Mouse (Mus musculus) stomach, embryonic 16.5 days (tissue): ENCODE measurements around the gene Ms4a6c. TPM values are rescaled to one million over a fixed set of nuclear protein-coding genes. Genes with fewer than 3 reads are reported as not detected.
"Not testable (repeated sequence)": the region's sequence is repeated elsewhere in the genome, so short reads cannot be mapped to it uniquely, and the experiment has no call there.

Experiments
- ATAC-seq: fragments of 200-750 bp; cut with Nextera tagmentation; 2 replicates; pipeline ENCODE4 v1.8.0; 2017; ENCODE audit warnings: moderate number of reproducible peaks, moderate TSS enrichment; ENCODE audit not compliant: insufficient read depth, low FRiP score
- H3K27ac ChIP-seq: fragments of 300-500 bp; sonication (generic); 2 replicates; pipeline ENCODE4 v1.5.1; 2014; ENCODE audit warnings: low read length
- H3K27me3 ChIP-seq: fragments of 300-500 bp; sonication (generic); 2 replicates; pipeline ENCODE4 v1.6.1; 2014; ENCODE audit warnings: low read length, control low read depth, mixed read lengths; ENCODE audit not compliant: control insufficient read depth, insufficient read depth
- H3K36me3 ChIP-seq: fragments of 300-500 bp; sonication (generic); 2 replicates; pipeline ENCODE4 v1.6.1; 2014; ENCODE audit warnings: low read length; ENCODE audit not compliant: control insufficient read depth, insufficient read depth
- H3K4me1 ChIP-seq: fragments of 300-500 bp; sonication (generic); 2 replicates; pipeline ENCODE4 v1.6.1; 2014; ENCODE audit warnings: low read length, control low read depth, mixed read lengths; ENCODE audit not compliant: control insufficient read depth, insufficient read depth
- H3K4me2 ChIP-seq: fragments of 300-500 bp; sonication (generic); 2 replicates; pipeline ENCODE4 v1.6.1; 2014; ENCODE audit warnings: low read depth, low read length, mixed read lengths
- H3K4me3 ChIP-seq: fragments of 300-500 bp; sonication (generic); replicated peaks from 2 replicates; pipeline ENCODE4 v1.5.1; 2014; ENCODE audit warnings: mild to moderate bottlenecking, low read length
- H3K9ac ChIP-seq: fragments of 300-500 bp; sonication (generic); 2 replicates; pipeline ENCODE4 v1.6.1; 2014; ENCODE audit warnings: low read length
- H3K9me3 ChIP-seq: fragments of 300-500 bp; sonication (generic); replicated peaks from 2 replicates; pipeline ENCODE4 v1.6.1; 2016; ENCODE audit warnings: low read length, control low read depth; ENCODE audit not compliant: control insufficient read depth
- WGBS: fragments of 180-500 bp; shearing (Covaris S2); extraction: QIAGEN DNeasy Blood & Tissue Kit; methylation state at CpG from one replicate; pipeline ENCODE4 v1.1.7; 2014; 5-methylcytosine and 5-hydroxymethylcytosine counted together
- polyA plus RNA-seq: library from polyadenylated mRNA; unstranded; fragments of >200 nt; fragmentation: Nextera tagmentation; extraction: Ambion mirVana; gene quantifications from 2 replicates; pipeline ENCODE4 v1.2.1, GENCODE M21; 2015

Ms4a6c gene
- polyA plus RNA-seq, 1 experiment from 2014 or later = 12.4 TPM

DNA sequence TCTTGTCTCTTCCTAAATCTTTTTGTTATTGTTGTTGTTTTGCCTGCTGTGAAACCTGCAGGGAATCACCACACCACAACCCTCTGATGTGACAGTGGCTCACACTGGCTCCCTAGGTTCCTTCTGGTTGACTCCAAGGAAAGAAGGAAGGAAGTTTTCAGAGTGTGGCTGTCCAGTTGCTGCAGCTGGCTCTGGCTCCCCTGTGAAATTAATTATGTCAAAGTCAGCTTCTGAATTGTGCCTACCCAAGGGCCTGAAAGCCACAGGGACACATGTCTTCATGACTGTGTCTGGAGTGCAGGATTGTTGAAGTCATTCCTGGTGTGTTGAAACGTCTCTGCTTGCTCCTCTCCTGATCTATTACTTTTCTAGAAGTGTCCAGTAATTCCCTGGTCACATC, 805 bp upstream of the Ms4a6c start:
- not testable (repeated sequence) for H3K4me1 ChIP-seq, H3K9me3 ChIP-seq, ATAC-seq, H3K36me3 ChIP-seq, H3K4me3 ChIP-seq, H3K4me2 ChIP-seq, H3K27ac ChIP-seq, H3K9ac ChIP-seq, H3K27me3 ChIP-seq
- 43% methylated on average over 1 of the region's 1 CpGs for WGBS

DNA sequence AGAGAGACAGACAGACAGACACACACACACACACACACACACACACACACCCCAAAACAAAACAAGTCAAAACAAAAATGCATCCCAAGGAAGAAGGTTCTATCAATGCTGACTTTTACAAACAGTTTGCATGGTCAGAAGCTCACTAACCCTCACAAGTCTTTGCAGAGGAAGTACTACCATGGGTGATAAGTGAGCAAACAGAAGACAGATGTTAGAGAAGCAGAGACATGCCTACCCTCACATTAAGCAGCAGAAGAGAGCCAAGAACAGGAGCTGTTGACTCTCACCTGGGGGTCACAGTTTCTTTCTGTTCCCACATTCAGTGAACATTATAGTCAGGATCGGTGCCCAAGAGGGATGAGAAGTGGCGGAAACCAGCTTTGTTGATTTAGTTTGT, 10.5 kb downstream of the Ms4a6c start:
- 79% methylated on average over 2 of the region's 2 CpGs for WGBS

DNA sequence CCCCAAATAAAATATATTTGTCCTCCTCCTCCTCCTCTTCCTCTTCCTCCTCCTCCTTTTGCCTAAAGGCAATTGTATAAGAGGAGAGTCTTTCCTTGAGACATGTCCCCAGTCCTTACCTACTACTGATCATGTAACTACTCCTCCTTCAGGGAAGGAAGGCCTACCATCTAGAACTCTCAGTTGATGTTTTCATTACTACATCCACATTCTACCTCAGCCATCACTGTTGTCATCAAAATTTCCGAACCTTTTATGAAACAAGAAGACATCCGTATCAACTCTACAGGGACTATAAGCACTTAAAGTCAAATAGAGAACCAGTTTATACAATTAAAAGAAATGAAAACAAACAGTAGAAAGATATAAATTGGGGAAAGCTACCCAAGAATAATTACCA, 13.5 kb downstream of the Ms4a6c start:
- ATAC-seq = no peak
- H3K4me2 ChIP-seq = no peak overlapping the region
- H3K4me3 ChIP-seq = no peak overlapping the region
- H3K36me3 ChIP-seq = no peaks in the 10 kb centered on the region
- 0 out of 2 replicates have a peak, but pooled peaks cover 2% of the 10 kb centered on the region for H3K4me1 ChIP-seq
- no peak overlapping the region for H3K9ac ChIP-seq
- no peaks in the 10 kb centered on the region for H3K27me3 ChIP-seq
- H3K27ac ChIP-seq = no peak overlapping the region
- WGBS = 77% methylated on average over 2 of the region's 2 CpGs
- no peaks in the 10 kb centered on the region for H3K9me3 ChIP-seq

More for the DNA sequence above, 10.5 kb downstream of the Ms4a6c start:
- H3K27me3 ChIP-seq = no peaks in the 10 kb centered on the region
- H3K4me3 ChIP-seq = no peak overlapping the region
- no peak overlapping the region for H3K4me2 ChIP-seq
- no peaks in the 10 kb centered on the region for H3K9me3 ChIP-seq
- H3K36me3 ChIP-seq = no peaks in the 10 kb centered on the region
- no peak for ATAC-seq
- H3K27ac ChIP-seq = no peak overlapping the region
- no peak overlapping the region for H3K9ac ChIP-seq
- 0 out of 2 replicates have a peak, but pooled peaks cover 2% of the 10 kb centered on the region for H3K4me1 ChIP-seq

DNA sequence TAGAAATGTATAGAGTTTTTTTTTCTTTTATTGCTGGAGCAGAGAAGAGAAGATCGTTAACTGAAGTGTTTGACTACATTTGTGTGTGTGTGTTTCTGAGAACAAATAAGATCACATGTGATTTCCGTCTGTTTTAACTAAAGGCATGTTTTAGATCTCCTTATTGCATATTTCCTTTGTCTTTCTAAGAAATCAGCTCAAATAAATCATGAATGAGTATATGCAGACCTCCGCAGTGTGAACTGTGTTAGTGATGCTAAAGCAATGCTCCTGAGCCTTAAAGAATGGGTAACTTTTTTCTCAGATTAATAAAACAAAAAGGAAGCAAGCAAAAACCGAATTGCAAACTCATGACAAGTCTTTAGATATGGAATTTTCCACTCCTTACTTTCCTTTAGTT, 14.8 kb downstream of the Ms4a6c start:
- Histone ChIP-seq H3K4me3 (no peak overlapping the region), H3K4me2 (no peak overlapping the region), H3K27ac (no peak overlapping the region), H3K4me1 (0 out of 2 replicates have a peak, but pooled peaks cover 2% of the 10 kb centered on the region), H3K27me3 (no peaks in the 10 kb centered on the region), H3K9ac (no peak overlapping the region), H3K36me3 (no peaks in the 10 kb centered on the region), H3K9me3 (no peaks in the 10 kb centered on the region)
- ATAC-seq = no peak
- WGBS = 48% methylated on average over 4 of the region's 4 CpGs

DNA sequence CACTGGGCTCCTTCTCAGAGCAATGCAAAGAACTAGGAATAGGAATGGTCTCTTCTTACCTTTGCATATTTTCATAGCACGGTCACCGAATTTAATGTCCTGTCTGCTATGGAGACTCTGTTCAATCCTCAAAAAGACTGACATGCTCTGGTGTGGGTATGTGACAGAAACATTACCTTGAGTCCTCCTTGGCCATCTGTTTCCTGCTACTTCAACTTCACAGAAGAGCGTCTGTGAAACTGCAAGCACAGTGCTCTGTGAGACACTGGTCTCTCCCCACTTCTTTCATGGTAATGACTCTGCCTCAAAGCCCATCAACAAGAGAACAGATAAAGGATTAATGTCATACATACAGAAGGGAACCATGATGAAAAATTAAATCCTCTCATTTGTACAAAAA, 15.2 kb downstream of the Ms4a6c start:
- H3K4me1 ChIP-seq = 0 out of 2 replicates have a peak, but pooled peaks cover 2% of the 10 kb centered on the region
- no peak overlapping the region for H3K9ac ChIP-seq
- 72% methylated on average over 3 of the region's 3 CpGs for WGBS
- H3K27ac ChIP-seq = no peak overlapping the region
- no peak overlapping the region for H3K4me2 ChIP-seq
- no peak overlapping the region for H3K4me3 ChIP-seq
- no peaks in the 10 kb centered on the region for H3K27me3 ChIP-seq
- ATAC-seq = no peak
- no peaks in the 10 kb centered on the region for H3K9me3 ChIP-seq
- no peaks in the 10 kb centered on the region for H3K36me3 ChIP-seq

DNA sequence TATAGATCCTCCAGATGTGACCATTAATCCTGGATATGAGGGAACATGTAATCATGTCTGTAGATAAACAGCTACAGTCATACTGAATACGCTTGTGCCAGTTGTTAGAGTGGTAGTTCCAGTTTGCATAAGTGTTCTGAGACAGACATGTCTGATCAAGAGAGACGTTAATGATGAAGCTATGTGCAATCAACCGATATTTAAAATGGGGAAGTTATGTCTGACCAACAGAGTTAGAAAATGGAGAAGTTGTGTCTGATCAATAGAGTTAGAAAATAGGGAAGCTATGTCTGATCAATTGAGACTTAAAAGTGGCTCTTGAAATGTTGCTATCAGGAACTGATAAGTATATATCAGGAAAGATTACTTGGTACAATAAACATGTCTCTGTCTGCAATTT, 16.1 kb downstream of the Ms4a6c start:
- Histone ChIP-seq H3K27ac (no peak overlapping the region), H3K36me3 (no peaks in the 10 kb centered on the region), H3K4me2 (no peak overlapping the region), H3K4me3 (no peak overlapping the region), H3K4me1 (0 out of 2 replicates have a peak, but pooled peaks cover 2% of the 10 kb centered on the region), H3K9ac (no peak overlapping the region), H3K9me3 (no peaks in the 10 kb centered on the region), H3K27me3 (no peaks in the 10 kb centered on the region)
- 78% methylated on average over 3 of the region's 3 CpGs for WGBS
- no peak for ATAC-seq

DNA sequence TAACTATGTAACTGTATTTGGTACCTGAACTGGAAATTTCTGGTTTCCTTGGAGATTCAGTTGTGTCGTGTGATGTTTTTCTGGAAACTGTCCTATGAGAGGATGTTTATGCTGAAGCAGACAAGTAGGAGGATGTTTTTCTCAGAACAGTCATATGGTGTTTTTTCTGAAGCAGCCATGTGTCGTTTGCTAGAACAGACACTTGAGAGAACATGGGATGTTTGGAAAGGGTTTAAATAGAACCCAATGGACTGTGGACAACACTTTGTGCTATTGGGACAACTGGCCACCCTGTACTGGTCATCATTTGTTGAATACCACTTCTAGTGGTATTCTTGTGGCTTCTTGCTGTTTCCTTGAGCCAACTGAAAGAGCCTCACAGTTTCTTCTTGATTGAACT, 16.6 kb downstream of the Ms4a6c start, which contains the start of gene Gm8369:
Gm8369 (plus strand) TSS at position 193 of the 400 bp plus-strand sequence.
- no peak within 1 kb of the TSS for H3K4me2 ChIP-seq
- H3K27me3 ChIP-seq = no peaks in the 10 kb centered on the region
- H3K36me3 ChIP-seq = no peaks in the 10 kb centered on the region
- no peaks in the 10 kb centered on the region for H3K9me3 ChIP-seq
- H3K4me1 ChIP-seq = 0 out of 2 replicates have a peak, but pooled peaks cover 2% of the 10 kb centered on the region
- no peak within 1 kb of the TSS for H3K9ac ChIP-seq
- no peak within 1 kb of the TSS for H3K27ac ChIP-seq
- no peak for ATAC-seq
- WGBS = 57% methylated on average over 2 of the region's 2 CpGs
- H3K4me3 ChIP-seq = no peak within 1 kb of the TSS

DNA sequence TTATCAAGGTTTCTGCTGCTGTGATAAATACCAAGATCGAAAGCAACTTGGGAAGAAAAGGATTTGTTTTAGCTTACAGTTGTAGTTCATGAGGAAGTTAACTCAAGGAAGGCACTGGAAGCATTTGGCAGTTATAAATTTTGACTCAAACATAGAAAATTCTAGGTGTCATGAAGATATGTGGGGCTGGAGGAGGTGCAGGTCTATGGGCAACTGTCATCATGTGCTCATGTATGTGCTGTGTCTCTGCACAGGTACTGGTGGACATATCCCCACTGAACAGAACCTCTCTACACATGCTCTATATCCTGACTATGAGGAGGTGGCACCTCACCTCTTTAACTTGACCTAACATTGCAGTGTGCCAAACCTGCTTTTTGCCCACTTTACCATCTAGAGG, 17.4 kb downstream of the Ms4a6c start:
- no peak overlapping the region for H3K27ac ChIP-seq
- H3K4me2 ChIP-seq = no peak overlapping the region
- no peak overlapping the region for H3K9ac ChIP-seq
- H3K4me3 ChIP-seq = no peak overlapping the region
- H3K4me1 ChIP-seq = 0 out of 2 replicates have a peak, but pooled peaks cover 2% of the 10 kb centered on the region
- ATAC-seq = no peak
- WGBS = 92% methylated on average over 1 of the region's 1 CpGs
- no peaks in the 10 kb centered on the region for H3K27me3 ChIP-seq
- H3K36me3 ChIP-seq = no peaks in the 10 kb centered on the region
- no peaks in the 10 kb centered on the region for H3K9me3 ChIP-seq

DNA sequence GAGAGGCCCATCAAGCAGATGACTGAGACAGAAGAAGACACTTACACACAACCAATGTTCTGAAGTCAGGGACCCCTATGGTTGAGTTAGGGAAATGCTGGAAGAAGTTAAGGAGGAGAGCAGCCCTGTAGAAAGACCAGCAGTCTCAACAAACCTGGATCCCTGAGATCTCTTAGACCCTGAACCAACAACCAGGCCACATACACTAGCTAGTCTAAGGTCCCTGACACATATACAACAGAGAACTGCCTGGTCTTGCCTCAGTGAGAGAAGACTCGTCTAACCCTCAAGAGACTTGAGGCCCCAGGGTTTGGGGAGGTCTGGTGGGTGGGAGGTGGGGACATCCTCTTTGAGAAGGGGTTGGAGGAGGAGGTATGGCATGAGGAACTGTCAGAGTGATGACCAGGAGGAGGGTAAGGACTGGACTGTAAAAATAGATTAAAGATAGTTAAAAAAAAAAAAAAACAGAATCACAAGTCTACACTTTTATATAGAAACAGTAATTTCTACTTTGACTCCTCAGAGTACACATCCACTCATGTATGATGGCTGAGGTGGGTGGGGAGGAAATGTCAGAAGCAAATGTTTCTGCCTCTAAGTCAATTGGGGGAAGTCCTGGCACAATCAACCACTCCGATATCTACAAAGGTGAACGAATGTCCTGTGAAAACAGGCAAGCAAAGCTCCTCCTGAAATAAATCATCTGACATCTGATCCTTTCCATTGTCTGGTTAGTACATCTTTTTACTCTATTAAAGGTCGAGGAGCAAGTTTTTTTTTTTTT, 22.4 kb downstream of the Ms4a6c start:
- 66% methylated on average over 4 of the region's 4 CpGs for WGBS
- ATAC-seq = no peak

More for the DNA sequence above, 22.4 kb downstream of the Ms4a6c start:
- Histone ChIP-seq H3K4me3 (no peak overlapping the region), H3K27me3 (no peaks in the 10 kb centered on the region), H3K36me3 (no peaks in the 10 kb centered on the region), H3K4me2 (no peak overlapping the region), H3K27ac (no peak overlapping the region), H3K9ac (no peak overlapping the region), H3K9me3 (no peaks in the 10 kb centered on the region), H3K4me1 (no peaks in the 10 kb centered on the region)
